Mouse (Mus musculus): ENCODE results near the gene Edc4.
A peak's percentile ranks its signal among the peaks of the same experiment; 100 is the strongest.

The Edc4 gene

GRCm38 (mm10) chr8:105942542-105942941, 61.9 kb downstream of the Edc4 start:
- no peak for DNase-seq (ENCODE audit: low spot score in 2 of 2)

DNA sequence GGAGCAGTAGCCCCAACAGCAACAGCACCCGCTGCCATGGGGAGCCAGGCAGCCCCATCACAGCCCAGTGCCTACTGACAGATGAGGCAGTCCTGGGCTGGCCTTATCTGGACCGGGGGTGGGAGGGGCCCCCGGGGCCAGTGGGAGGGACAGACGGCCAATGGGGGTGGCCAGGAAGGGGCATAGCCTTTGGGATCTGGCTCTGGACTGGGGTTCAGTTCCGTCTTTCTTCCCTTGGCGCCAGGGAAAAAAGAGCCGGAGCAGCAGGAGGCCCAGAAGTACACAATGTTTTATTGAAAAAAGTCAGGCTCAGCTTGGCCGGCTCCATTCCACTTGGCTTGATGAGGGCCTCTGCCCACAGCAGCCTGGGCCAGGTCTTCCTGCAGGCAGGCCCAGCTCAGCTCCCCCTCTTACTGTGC, 62.6 kb downstream of the Edc4 start, which contains the start of gene Lcat:
TSS of gene Lcat (minus strand) at position 62 of the 419 bp plus-strand sequence.
- peak in 1 of 2 experiments; percentile 44 for DNase-seq (ENCODE audit: low spot score in 2 of 2)
